Mouse (Mus musculus) liver, postnatal 0 days (tissue): Measurements from ENCODE around the gene Repin1. TPM values are rescaled to one million over a fixed set of nuclear protein-coding genes. Genes with fewer than 3 reads are reported as not detected.
A peak's percentile ranks its signal among the peaks of the same experiment; 100 is the strongest.

ENCODE experiments used
- ATAC-seq: fragments of 200-750 bp; cut with Nextera tagmentation; 2 replicates; pipeline ENCODE4 v1.8.0; 2017; ENCODE audit warnings: mild to moderate bottlenecking, moderate library complexity
- DNase-seq: peaks from one replicate; pipeline ENCODE4 v3.0.0-alpha.2; 2016
- H3K27ac ChIP-seq: fragments of 300-500 bp; sonication (generic); 2 replicates; pipeline ENCODE4 v1.5.1; 2014; ENCODE audit warnings: antibody characterized with exemption, moderate library complexity, mild to moderate bottlenecking, low read depth
- H3K27me3 ChIP-seq: fragments of 300-500 bp; sonication (generic); 2 replicates; pipeline ENCODE4 v1.6.1; 2014; ENCODE audit warnings: low read length, control low read depth, mixed read lengths; ENCODE audit not compliant: insufficient read depth
- H3K36me3 ChIP-seq: fragments of 300-500 bp; sonication (generic); replicated peaks from 2 replicates; pipeline ENCODE4 v1.6.1; 2014; ENCODE audit warnings: mild to moderate bottlenecking, control low read depth, low read length, moderate library complexity, mixed read lengths; ENCODE audit not compliant: insufficient read depth
- H3K4me1 ChIP-seq: fragments of 300-500 bp; sonication (generic); 2 replicates; pipeline ENCODE4 v1.6.1; 2014; ENCODE audit warnings: antibody characterized with exemption, mild to moderate bottlenecking, control low read depth; ENCODE audit not compliant: insufficient read depth
- H3K4me2 ChIP-seq: fragments of 300-500 bp; sonication (generic); 2 replicates; pipeline ENCODE4 v1.6.1; 2014; ENCODE audit warnings: low read depth, mild to moderate bottlenecking, low read length, moderate library complexity, mixed read lengths
- H3K4me3 ChIP-seq: fragments of 300-500 bp; sonication (generic); 2 replicates; pipeline ENCODE4 v1.5.1; 2014; ENCODE audit warnings: low read depth, low read length
- H3K9ac ChIP-seq: fragments of 300-500 bp; sonication (generic); replicated peaks from 2 replicates; pipeline ENCODE4 v1.6.1; 2014; ENCODE audit warnings: mild to moderate bottlenecking, moderate library complexity
- H3K9me3 ChIP-seq: fragments of 300-500 bp; sonication (generic); 2 replicates; pipeline ENCODE4 v1.6.1; 2016; ENCODE audit warnings: mild to moderate bottlenecking, control low read depth, low read length, mixed read lengths
- CTCF ChIP-seq: sonication (generic); IDR thresholded peaks from 2 replicates; pipeline ENCODE4 v1.5.1; 2016; ENCODE audit warnings: antibody characterized with exemption, low read depth
- EP300 ChIP-seq: IDR thresholded peaks from 2 replicates; pipeline ENCODE4 v1.6.1; 2016; ENCODE audit warnings: antibody characterized with exemption, low read depth, mild to moderate bottlenecking
- WGBS: fragments of 180-500 bp; shearing (Covaris S2); extraction: QIAGEN DNeasy Blood & Tissue Kit; methylation state at CpG from one replicate; pipeline ENCODE4 v1.1.7; 2014; ENCODE audit not compliant: insufficient replicate concordance; 5-methylcytosine and 5-hydroxymethylcytosine counted together
- polyA plus RNA-seq: library from polyadenylated mRNA; unstranded; fragments of >200 nt; fragmentation: Nextera tagmentation; extraction: Ambion mirVana; gene quantifications from 2 replicates; pipeline ENCODE4 v1.2.1, GENCODE M21; 2015

Repin1 gene
- polyA plus RNA-seq, 1 experiment from 2014 or later = 14.4 TPM

GRCm38 (mm10) chr6:48566312-48566711, 27.4 kb upstream of the Repin1 start:
- no peak for TF ChIP-seq CTCF
- no peak overlapping the region for H3K4me3 ChIP-seq
- no peaks in the 10 kb centered on the region for H3K36me3 ChIP-seq
- ATAC-seq (peak; percentile 86), DNase-seq (peak; percentile 78)
- 57% methylated on average over 5 of the region's 5 CpGs for WGBS
- H3K9ac ChIP-seq = no peak overlapping the region
- H3K27ac ChIP-seq = peak overlapping the region; percentile 64
- no peaks in the 10 kb centered on the region for H3K9me3 ChIP-seq
- peaks cover 15% of the 10 kb centered on the region for H3K4me1 ChIP-seq
- no peak overlapping the region for H3K4me2 ChIP-seq
- no peaks in the 10 kb centered on the region for H3K27me3 ChIP-seq

- peak; percentile 20; the same call in 1 of the 2 replicates for ATAC-seq
- H3K4me2 ChIP-seq = no peak overlapping the region
Measured at GRCm38 (mm10) chr6:48568036-48568984, 25.4 kb upstream of the Repin1 start.

GRCm38 (mm10) chr6:48569065-48569807, 24.4 kb upstream of the Repin1 start:
- Histone ChIP-seq H3K27me3 (no peaks in the 10 kb centered on the region), H3K9me3 (no peaks in the 10 kb centered on the region), H3K9ac (no peak overlapping the region), H3K27ac (no peak overlapping the region), H3K4me2 (no peak overlapping the region), H3K4me1 (peaks cover 24% of the 10 kb centered on the region), H3K36me3 (no peaks in the 10 kb centered on the region), H3K4me3 (no peak overlapping the region)
- ATAC-seq (no peak), DNase-seq (peak; percentile 10)
- TF ChIP-seq EP300 (no peak), CTCF (no peak)
- whole genome bisulfite sequencing = 77% methylated on average over 8 of the region's 8 CpGs

More at GRCm38 (mm10) chr6:48568036-48568984, 25.4 kb upstream of the Repin1 start:
- peak; percentile 57 for DNase-seq
- Histone ChIP-seq H3K4me3 (no peak overlapping the region), H3K4me1 (peaks cover 23% of the 10 kb centered on the region), H3K9me3 (no peaks in the 10 kb centered on the region), H3K9ac (no peak overlapping the region), H3K36me3 (no peaks in the 10 kb centered on the region), H3K27ac (no peak overlapping the region), H3K27me3 (no peaks in the 10 kb centered on the region)
- 68% methylated on average over 21 of the region's 21 CpGs for WGBS
- TF ChIP-seq CTCF = no peak
- no peak for TF ChIP-seq EP300

- Histone ChIP-seq H3K4me3 (peak overlapping the region; percentile 36), H3K27ac (peak overlapping the region; percentile 84), H3K9me3 (no peaks in the 10 kb centered on the region), H3K27me3 (no peaks in the 10 kb centered on the region), H3K4me2 (peak overlapping the region; percentile 68), H3K9ac (peak overlapping the region; percentile 36), H3K36me3 (no peaks in the 10 kb centered on the region), H3K4me1 (peaks cover 19% of the 10 kb centered on the region)
- TF ChIP-seq CTCF (no peak), EP300 (no peak)
- DNase-seq (no peak), ATAC-seq (no peak)
- WGBS = 79% methylated on average over 5 of the region's 5 CpGs
Measured at GRCm38 (mm10) chr6:48572014-48572413, 21.7 kb upstream of the Repin1 start.

GRCm38 (mm10) chr6:48572572-48573061, 21.1 kb upstream of the Repin1 start, which contains the start of gene Rarres2:
TSS of gene Rarres2 (minus strand) at chr6:48572789.
- Histone ChIP-seq H3K4me2 (peak within 1 kb of the TSS; percentile 68), H3K9me3 (no peaks in the 10 kb centered on the region), H3K4me3 (peak within 1 kb of the TSS; percentile 36), H3K27ac (peak within 1 kb of the TSS; percentile 84), H3K4me1 (peaks cover 19% of the 10 kb centered on the region), H3K9ac (peak within 1 kb of the TSS; percentile 36), H3K36me3 (no peaks in the 10 kb centered on the region), H3K27me3 (no peaks in the 10 kb centered on the region)
- WGBS = 45% methylated on average over 6 of the region's 6 CpGs
- DNase-seq = peak; percentile 65
- ATAC-seq = peak; percentile 80
- no peak for TF ChIP-seq CTCF
- peak; percentile 46; the same call in 1 of the 2 replicates for TF ChIP-seq EP300

- Histone ChIP-seq H3K4me1 (peaks cover 19% of the 10 kb centered on the region), H3K4me3 (no peak overlapping the region), H3K27me3 (no peaks in the 10 kb centered on the region), H3K9me3 (no peaks in the 10 kb centered on the region), H3K9ac (no peak overlapping the region), H3K4me2 (no peak overlapping the region), H3K27ac (peak overlapping the region; percentile 71), H3K36me3 (no peaks in the 10 kb centered on the region)
- no peak for TF ChIP-seq CTCF
- TF ChIP-seq EP300 = no peak
- DNase-seq (peak; percentile 32), ATAC-seq (no peak)
- WGBS = 52% methylated on average over 10 of the region's 10 CpGs
Measured at GRCm38 (mm10) chr6:48573280-48573679, 20.4 kb upstream of the Repin1 start.
